Mouse (Mus musculus): ENCODE measurements around the gene 1810037I17Rik.

Gene 1810037I17Rik

GRCm38 (mm10) chr3:122924009-122924914, at the start of gene 1810037I17Rik:
TSS of gene 1810037I17Rik (plus strand) at chr3:122924203.
- peak; percentile 96 to 97 for DNase-seq

- DNase-seq, result no peak
These were observed 47.1 kb upstream of the 1810037I17Rik start for GRCm38 (mm10) chr3:122876870-122877269.

GRCm38 (mm10) chr3:122877543-122877942, 46.5 kb upstream of the 1810037I17Rik start:
- DNase-seq, result no peak

GRCm38 (mm10) chr3:122878705-122879315, 45.2 kb upstream of the 1810037I17Rik start:
- DNase-seq, result no peak

GRCm38 (mm10) chr3:122887505-122888301, 36.3 kb upstream of the 1810037I17Rik start:
- DNase-seq, result no peak

GRCm38 (mm10) chr3:122888371-122888819, 35.6 kb upstream of the 1810037I17Rik start:
- no peak for DNase-seq

- DNase-seq, result no peak
These were observed 29.2 kb upstream of the 1810037I17Rik start, which contains the start of gene Fabp2 for GRCm38 (mm10) chr3:122894772-122895171. TSS of gene Fabp2 (plus strand) at chr3:122895072.

GRCm38 (mm10) chr3:122895189-122895731, 28.7 kb upstream of the 1810037I17Rik start:
- no peak for DNase-seq

- DNase-seq, result no peak
These were observed 25.7 kb upstream of the 1810037I17Rik start for GRCm38 (mm10) chr3:122898254-122898653.

GRCm38 (mm10) chr3:122903746-122904433, 20.1 kb upstream of the 1810037I17Rik start:
- peak in 1 of 2 experiments; percentile 8 for DNase-seq

GRCm38 (mm10) chr3:122907841-122908240, 16.2 kb upstream of the 1810037I17Rik start:
- DNase-seq, result no peak

- DNase-seq, result no peak
These were observed 8.5 kb upstream of the 1810037I17Rik start for GRCm38 (mm10) chr3:122915493-122915892.

- DNase-seq, result no peak
These were observed 7.8 kb upstream of the 1810037I17Rik start for GRCm38 (mm10) chr3:122916191-122916680.

- no peak for DNase-seq
These were observed 5.3 kb upstream of the 1810037I17Rik start for GRCm38 (mm10) chr3:122918672-122919071.

- no peak for DNase-seq
These were observed 4.7 kb upstream of the 1810037I17Rik start, which contains the start of gene Gm10959 for GRCm38 (mm10) chr3:122919260-122919659. TSS of gene Gm10959 (minus strand) at chr3:122919360.

GRCm38 (mm10) chr3:122920572-122921435, 3.2 kb upstream of the 1810037I17Rik start:
- no peak for DNase-seq

GRCm38 (mm10) chr3:122921676-122922527, 2.1 kb upstream of the 1810037I17Rik start:
- DNase-seq, result no peak

GRCm38 (mm10) chr3:122923147-122923546, 856 bp upstream of the 1810037I17Rik start:
- DNase-seq, result no peak

GRCm38 (mm10) chr3:122929723-122930122, 5.7 kb downstream of the 1810037I17Rik start:
- DNase-seq, result no peak

- no peak for DNase-seq
These were observed 8.5 kb downstream of the 1810037I17Rik start for GRCm38 (mm10) chr3:122932466-122932865.

Measured in thymus, postnatal 36 days (tissue).